Mouse (Mus musculus) brain, embryonic 14.5 days (tissue): ENCODE measurements around the gene Cep19. TPM values are rescaled to one million over a fixed set of nuclear protein-coding genes. Genes with fewer than 3 reads are reported as not detected.
"Not testable (repeated sequence)": the region's sequence is repeated elsewhere in the genome, so short reads cannot be mapped to it uniquely, and the experiment has no call there.

Source experiments
- DNase-seq: peaks from one replicate; pipeline ENCODE4 v3.0.0-alpha.2; 2011; ENCODE audit warnings: low read depth
- CTCF ChIP-seq: fragments of 200-500 bp; IDR thresholded peaks from 2 replicates; pipeline ENCODE4 v1.5.1; 2012; ENCODE audit warnings: inconsistent platforms, mild to moderate bottlenecking, moderate library complexity, borderline replicate concordance; ENCODE audit not compliant: insufficient read depth, insufficient read length; ENCODE audit errors: extremely low read depth
- POLR2A ChIP-seq: fragments of 200-500 bp; IDR thresholded peaks from 2 replicates; pipeline ENCODE4 v1.6.1; 2012; ENCODE audit warnings: mild to moderate bottlenecking, inconsistent platforms, borderline replicate concordance; ENCODE audit not compliant: poor library complexity, insufficient read depth, insufficient read length, severe bottlenecking; ENCODE audit errors: extremely low read depth
- polyA plus RNA-seq: library from polyadenylated mRNA; depleted of rRNA; stranded (reverse); fragments of >200 nt; gene quantifications from 2 replicates; pipeline ENCODE4 v1.2.3, GENCODE M21; 2012; rRNA removed

Cep19 gene
- 24.3 and 26.3 TPM in 2 replicates for polyA plus RNA-seq

GRCm38 (mm10) chr16:32099638-32100150 lies at the start of gene Cep19, which contains the start of gene Pigx:
TSS of gene Cep19 (plus strand) at chr16:32099800.
TSS of gene Pigx (minus strand) at chr16:32099740.
- TF ChIP-seq POLR2A (peak; percentile 26; the same call in 1 of the 2 replicates), CTCF (no peak)
- DNase-seq = peak; percentile 96

- no peak for DNase-seq
- TF ChIP-seq CTCF (no peak), POLR2A (no peak)
Observed at GRCm38 (mm10) chr16:32058817-32059216, 40.8 kb upstream of the Cep19 start.

GRCm38 (mm10) chr16:32059840-32060523 lies 39.6 kb upstream of the Cep19 start:
- peak; percentile 2 for DNase-seq
- no peak for TF ChIP-seq POLR2A
- no peak for TF ChIP-seq CTCF

- TF ChIP-seq POLR2A (no peak), CTCF (no peak)
Observed at GRCm38 (mm10) chr16:32062226-32062625, 37.4 kb upstream of the Cep19 start.

GRCm38 (mm10) chr16:32063900-32064299 lies 35.7 kb upstream of the Cep19 start:
- no peak for DNase-seq
- no peak for TF ChIP-seq CTCF
- no peak for TF ChIP-seq POLR2A

More at GRCm38 (mm10) chr16:32062226-32062625, 37.4 kb upstream of the Cep19 start:
- no peak for DNase-seq

GRCm38 (mm10) chr16:32066899-32067298 lies 32.7 kb upstream of the Cep19 start:
- TF ChIP-seq CTCF = no peak
- TF ChIP-seq POLR2A = no peak
- no peak for DNase-seq

GRCm38 (mm10) chr16:32068389-32069300 lies 31.0 kb upstream of the Cep19 start:
- TF ChIP-seq CTCF (no peak), POLR2A (no peak)
- DNase-seq = no peak

- not testable (repeated sequence) for DNase-seq
Observed at GRCm38 (mm10) chr16:32070070-32070469, 29.5 kb upstream of the Cep19 start.

- DNase-seq = no peak
- TF ChIP-seq POLR2A (no peak), CTCF (no peak)
Observed at GRCm38 (mm10) chr16:32075762-32076161, 23.8 kb upstream of the Cep19 start.

GRCm38 (mm10) chr16:32076406-32076805 lies 23.2 kb upstream of the Cep19 start:
- TF ChIP-seq POLR2A (no peak), CTCF (no peak)
- DNase-seq = no peak

- no peak for DNase-seq
- TF ChIP-seq POLR2A (no peak), CTCF (no peak)
Observed at GRCm38 (mm10) chr16:32077648-32078407, 21.8 kb upstream of the Cep19 start.
